Mouse (Mus musculus) stomach, postnatal 0 days (tissue): ENCODE data around the gene Ssbp3. TPM values are rescaled to one million over a fixed set of nuclear protein-coding genes. Genes with fewer than 3 reads are reported as not detected.

Experiments
- ATAC-seq: fragments of 200-750 bp; cut with Nextera tagmentation; 2 replicates; pipeline ENCODE4 v1.8.0; 2017; ENCODE audit not compliant: low FRiP score, low TSS enrichment
- DNase-seq: peaks from one replicate; pipeline ENCODE4 v3.0.0-alpha.2; 2016; ENCODE audit warnings: low spot score
- H3K27ac ChIP-seq: fragments of 300-500 bp; sonication (generic); replicated peaks from 2 replicates; pipeline ENCODE4 v1.5.1; 2014; ENCODE audit warnings: mild to moderate bottlenecking, control low read depth
- H3K27me3 ChIP-seq: fragments of 300-500 bp; sonication (generic); 2 replicates; pipeline ENCODE4 v1.6.1; 2014; ENCODE audit warnings: low read length; ENCODE audit not compliant: control insufficient read depth, insufficient read depth
- H3K36me3 ChIP-seq: fragments of 300-500 bp; sonication (generic); 2 replicates; pipeline ENCODE4 v1.6.1; 2014; ENCODE audit warnings: low read length, mixed read lengths; ENCODE audit not compliant: control insufficient read depth, insufficient read depth
- H3K4me1 ChIP-seq: fragments of 300-500 bp; sonication (generic); replicated peaks from 2 replicates; pipeline ENCODE4 v1.6.1; 2014; ENCODE audit warnings: antibody characterized with exemption; ENCODE audit not compliant: control insufficient read depth, insufficient read depth
- H3K4me2 ChIP-seq: fragments of 300-500 bp; sonication (generic); replicated peaks from 2 replicates; pipeline ENCODE4 v1.6.1; 2014; ENCODE audit warnings: low read depth, mild to moderate bottlenecking, control low read depth, moderate library complexity
- H3K4me3 ChIP-seq: fragments of 300-500 bp; sonication (generic); 2 replicates; pipeline ENCODE4 v1.5.1; 2014; ENCODE audit warnings: low read depth, low read length, control low read depth
- H3K9ac ChIP-seq: fragments of 300-500 bp; sonication (generic); 2 replicates; pipeline ENCODE4 v1.6.1; 2014; ENCODE audit warnings: mild to moderate bottlenecking, low read length, control low read depth, mixed read lengths
- H3K9me3 ChIP-seq: fragments of 300-500 bp; sonication (generic); 2 replicates; pipeline ENCODE4 v1.6.1; 2016; ENCODE audit warnings: low read length; ENCODE audit not compliant: control insufficient read depth
- CTCF ChIP-seq: IDR thresholded peaks from 2 replicates; pipeline ENCODE4 v1.5.1; 2016; ENCODE audit warnings: antibody characterized with exemption, low read depth, mild to moderate bottlenecking, moderate library complexity
- EP300 ChIP-seq: optimal IDR thresholded peaks from 2 replicates; pipeline ENCODE3; 2016; ENCODE audit warnings: antibody characterized with exemption
- WGBS: fragments of 180-500 bp; shearing (Covaris S2); extraction: QIAGEN DNeasy Blood & Tissue Kit; methylation state at CpG from one replicate; pipeline ENCODE4 v1.1.7; 2014; 5-methylcytosine and 5-hydroxymethylcytosine counted together
- polyA plus RNA-seq: library from polyadenylated mRNA; unstranded; fragments of >200 nt; fragmentation: Nextera tagmentation; extraction: Ambion mirVana; gene quantifications from 2 replicates; pipeline ENCODE4 v1.2.1, GENCODE M21; 2015

Gene Ssbp3
- polyA plus RNA-seq: 39.3 and 50.0 TPM in 2 replicates

DNA sequence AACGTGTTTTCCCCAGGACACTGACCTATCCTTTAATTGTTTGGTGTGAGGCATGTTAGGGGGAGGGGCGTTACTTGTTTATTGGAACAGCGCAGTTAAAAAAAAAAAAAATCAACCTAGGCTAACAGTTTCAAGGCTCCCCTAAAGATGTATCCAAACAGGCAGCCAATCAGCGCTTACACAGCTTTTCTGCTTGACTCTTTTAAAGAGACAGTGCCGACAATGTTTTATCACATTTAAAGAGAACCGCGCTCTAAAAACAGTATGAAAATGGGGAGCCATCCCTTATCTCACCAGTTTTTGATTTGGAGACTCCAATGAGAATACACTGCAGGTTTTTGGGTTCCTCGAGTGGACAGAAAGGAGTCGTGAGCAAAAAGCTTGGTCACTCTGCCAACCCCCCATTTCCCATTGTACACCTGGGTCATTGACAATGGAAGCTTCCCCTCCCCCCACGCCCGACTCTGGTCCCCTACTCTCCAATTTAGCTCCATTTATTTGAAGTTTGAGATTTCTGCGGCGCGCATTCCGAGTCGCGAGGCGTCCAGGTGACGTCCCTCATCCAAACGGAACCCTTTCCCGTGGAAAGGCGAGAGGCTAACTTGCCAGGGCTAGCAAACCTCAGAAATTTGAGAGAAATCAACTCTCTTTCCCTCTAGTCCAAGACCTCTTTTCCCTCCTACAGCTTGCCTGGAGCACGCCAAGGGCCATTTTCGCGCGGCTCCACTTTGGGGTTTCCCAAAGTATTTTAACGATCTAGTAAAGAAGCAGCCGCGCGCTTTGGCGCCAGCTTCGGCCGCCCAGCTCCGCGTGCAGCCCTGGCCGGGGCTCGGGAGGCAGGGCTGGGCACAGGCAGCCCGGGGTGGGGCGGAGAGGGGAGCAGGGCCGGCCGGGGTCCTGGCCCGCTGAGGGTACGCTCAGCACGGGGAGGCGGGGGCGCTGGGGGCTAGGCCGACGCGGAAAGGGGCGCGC is at the start of gene Ssbp3:
Gene Ssbp3, plus strand, starts transcription at position 501 of the 972 bp plus-strand sequence.
- Histone ChIP-seq H3K27me3 (no peaks in the 10 kb centered on the region), H3K4me1 (peaks cover 14% of the 10 kb centered on the region), H3K9ac (peak within 1 kb of the TSS; percentile 88), H3K9me3 (no peaks in the 10 kb centered on the region), H3K4me3 (peak within 1 kb of the TSS; percentile 95), H3K36me3 (peaks cover 4% of the 10 kb centered on the region; the same call in 1 of the 2 replicates), H3K4me2 (peak within 1 kb of the TSS; percentile 96), H3K27ac (peak within 1 kb of the TSS; percentile 97)
- ATAC-seq (peak; percentile 49), DNase-seq (peak; percentile 62)
- peak; percentile 92 for TF ChIP-seq EP300
- no peak for TF ChIP-seq CTCF
- under 1% methylated on average over 42 of the region's 51 CpGs for WGBS

DNA sequence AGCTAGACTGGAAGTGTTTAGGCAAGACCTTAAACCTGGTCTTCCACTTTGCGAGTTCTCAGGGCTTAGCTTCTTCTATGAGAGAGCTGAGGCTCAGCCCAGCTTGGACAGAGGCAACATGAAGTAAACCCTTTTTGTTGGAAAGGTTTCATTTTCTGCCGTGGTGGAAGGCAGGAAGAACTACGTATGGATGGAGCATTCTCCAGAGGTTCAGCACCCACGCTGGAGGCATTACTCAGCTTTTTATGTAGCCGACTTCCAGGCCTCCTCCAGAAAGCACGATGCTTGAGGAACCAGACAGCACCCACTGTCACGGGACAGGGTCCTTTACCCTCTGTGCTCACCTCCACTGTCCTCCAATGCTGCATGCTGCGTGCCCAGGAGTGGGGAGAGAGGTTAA is 48.6 kb upstream of the Ssbp3 start:
- no peaks in the 10 kb centered on the region for H3K27me3 ChIP-seq
- H3K36me3 ChIP-seq: no peaks in the 10 kb centered on the region
- no peak for DNase-seq
- H3K27ac ChIP-seq: no peak overlapping the region
- no peak for ATAC-seq
- peaks cover 4% of the 10 kb centered on the region; the same call in 1 of the 2 replicates for H3K4me1 ChIP-seq
- H3K4me2 ChIP-seq: no peak overlapping the region
- no peaks in the 10 kb centered on the region for H3K9me3 ChIP-seq
- no peak for TF ChIP-seq CTCF
- no peak for TF ChIP-seq EP300
- WGBS: 52% methylated on average over 8 of the region's 8 CpGs
- no peak overlapping the region for H3K9ac ChIP-seq
- no peak overlapping the region for H3K4me3 ChIP-seq

DNA sequence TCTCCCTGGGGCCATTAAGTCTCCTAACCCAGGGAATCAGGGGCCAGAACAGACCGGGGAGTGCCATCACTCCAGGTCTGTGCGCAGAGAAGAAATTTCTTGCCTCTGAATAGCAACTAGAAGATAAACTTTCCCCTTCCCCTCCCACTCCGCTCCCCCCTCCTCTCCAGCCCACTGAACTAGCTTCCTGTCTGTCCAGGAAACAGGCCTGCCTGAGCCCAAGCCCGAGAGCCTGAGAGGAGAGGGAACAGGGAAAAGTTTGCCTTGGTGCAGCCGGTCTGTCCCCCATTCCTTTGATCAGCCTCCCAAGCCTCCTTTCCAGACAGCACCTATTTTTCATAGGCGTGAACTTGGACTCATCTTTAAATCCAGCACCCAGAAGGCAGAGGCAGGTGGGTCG is 48.2 kb upstream of the Ssbp3 start:
- H3K4me3 ChIP-seq: no peak overlapping the region
- H3K9me3 ChIP-seq: no peaks in the 10 kb centered on the region
- ATAC-seq (no peak), DNase-seq (no peak)
- no peak overlapping the region for H3K4me2 ChIP-seq
- peaks cover 6% of the 10 kb centered on the region; the same call in 1 of the 2 replicates for H3K4me1 ChIP-seq
- H3K9ac ChIP-seq: no peak overlapping the region
- H3K27ac ChIP-seq: no peak overlapping the region
- no peaks in the 10 kb centered on the region for H3K36me3 ChIP-seq
- no peak for TF ChIP-seq EP300
- no peak for TF ChIP-seq CTCF
- H3K27me3 ChIP-seq: no peaks in the 10 kb centered on the region
- WGBS: 27% methylated on average over 7 of the region's 7 CpGs

DNA sequence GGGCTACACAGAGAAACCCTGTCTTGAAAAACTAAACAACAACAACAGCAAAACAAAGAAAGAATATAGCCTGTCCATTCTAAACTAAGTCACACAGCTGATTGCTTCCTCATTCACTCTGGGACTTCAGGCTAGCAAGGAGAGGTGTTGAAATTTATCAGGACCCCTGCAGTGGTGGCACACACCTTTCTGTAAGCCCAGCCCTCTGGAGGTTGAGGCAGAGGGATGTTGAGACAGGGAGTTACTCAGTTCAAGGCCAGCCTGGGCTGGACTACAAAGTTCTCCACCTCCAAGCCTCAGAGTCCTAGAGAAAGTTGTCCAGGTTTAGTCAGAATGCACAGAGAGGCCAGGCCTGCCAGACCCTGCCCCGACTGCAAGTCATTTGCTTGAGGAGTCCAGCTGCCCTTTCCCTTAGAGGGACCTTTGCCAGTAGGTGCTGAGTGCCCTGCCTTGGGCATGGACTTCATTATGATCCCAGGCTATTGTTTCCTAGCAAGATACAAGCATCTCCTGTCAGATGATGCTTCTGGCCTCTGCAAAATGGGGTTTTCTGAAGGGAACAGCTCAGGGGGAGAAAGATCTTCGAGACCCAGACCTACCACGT is 47.6 kb upstream of the Ssbp3 start:
- DNase-seq (no peak), ATAC-seq (no peak)
- Histone ChIP-seq H3K9ac (no peak overlapping the region), H3K36me3 (no peaks in the 10 kb centered on the region), H3K4me1 (peaks cover 6% of the 10 kb centered on the region; the same call in 1 of the 2 replicates), H3K4me2 (no peak overlapping the region), H3K27me3 (no peaks in the 10 kb centered on the region), H3K9me3 (no peaks in the 10 kb centered on the region), H3K4me3 (no peak overlapping the region), H3K27ac (no peak overlapping the region)
- WGBS: 61% methylated on average over 3 of the region's 3 CpGs
- no peak for TF ChIP-seq CTCF

DNA sequence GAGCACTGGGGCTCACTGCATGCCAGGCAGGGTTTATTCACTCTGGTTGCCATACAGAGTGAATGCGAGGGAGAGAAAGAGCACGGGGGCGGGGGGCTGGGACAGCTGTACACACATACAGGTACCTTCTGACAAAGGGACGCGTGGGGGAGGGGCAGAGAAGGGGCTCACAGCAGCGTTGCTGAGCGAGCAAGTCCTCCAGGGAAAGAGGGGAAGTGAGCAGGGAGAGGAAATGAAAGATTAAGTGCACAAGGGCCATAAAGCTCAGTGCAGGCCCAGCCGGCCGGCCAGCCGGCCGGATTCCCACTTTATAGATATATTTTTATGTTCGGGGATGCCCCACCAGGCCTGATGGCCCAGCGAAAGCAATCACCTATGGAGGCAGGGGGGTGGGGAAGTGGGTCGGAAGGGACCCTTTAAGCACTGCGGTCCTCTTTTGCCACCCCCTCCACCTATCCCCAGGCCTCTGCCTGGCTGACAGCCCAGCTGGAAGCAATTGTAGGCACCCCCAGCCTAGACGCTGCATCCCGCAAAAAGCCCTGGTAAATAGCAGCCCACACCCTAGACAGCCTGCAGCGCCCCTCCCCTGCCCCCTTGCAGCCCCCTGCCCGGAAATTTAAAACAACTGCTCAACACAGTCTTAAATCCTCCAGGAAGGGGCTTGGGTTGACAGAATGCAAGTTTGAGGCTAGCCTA is 44.9 kb upstream of the Ssbp3 start:
- H3K4me1 ChIP-seq: peaks cover 11% of the 10 kb centered on the region; the same call in 1 of the 2 replicates
- H3K36me3 ChIP-seq: no peaks in the 10 kb centered on the region
- 23% methylated on average over 19 of the region's 19 CpGs for WGBS
- peak overlapping the region; percentile 67 for H3K27ac ChIP-seq
- no peaks in the 10 kb centered on the region for H3K9me3 ChIP-seq
- H3K9ac ChIP-seq: peak overlapping the region; percentile 27
- H3K4me2 ChIP-seq: no peak overlapping the region
- no peak for ATAC-seq
- TF ChIP-seq CTCF (no peak), EP300 (no peak)
- no peak overlapping the region for H3K4me3 ChIP-seq
- DNase-seq: no peak
- H3K27me3 ChIP-seq: no peaks in the 10 kb centered on the region
